Mouse (Mus musculus): ENCODE measurements around the gene Gm10961. TPM values are rescaled to one million over a fixed set of nuclear protein-coding genes. Genes with fewer than 3 reads are reported as not detected.

Gene Gm10961
- polyA plus RNA-seq, 1 experiment: not detected

DNA sequence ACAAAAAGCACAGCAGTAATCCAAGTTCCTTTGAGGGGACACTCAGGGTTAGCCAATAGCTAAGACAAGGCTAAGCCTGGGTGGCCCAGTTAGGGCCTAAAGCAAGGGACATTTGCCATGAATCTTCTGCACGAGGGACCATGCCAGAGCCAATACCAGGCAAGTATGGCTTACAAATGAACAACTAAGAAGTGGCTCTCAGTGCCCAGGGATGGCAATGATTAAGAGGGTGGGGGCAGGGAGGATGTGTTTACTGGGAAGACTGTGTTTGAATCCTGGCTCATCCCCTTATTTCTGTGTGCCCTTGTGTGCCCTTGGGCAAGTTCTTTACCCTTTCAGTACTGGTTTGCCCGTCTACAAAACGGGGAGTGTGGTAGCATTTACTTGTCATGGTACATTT lies 21.7 kb upstream of the Gm10961 start:
- H3K4me3 ChIP-seq (ENCODE audit: insufficient read depth, low read depth, low read length): no peak overlapping the region
- no peak for TF ChIP-seq CTCF (IDR thresholded peaks at IDR 0.05; ENCODE audit: insufficient read depth, low read depth, low read length)
- TF ChIP-seq POLR2A (IDR thresholded peaks at IDR 0.05; ENCODE audit: insufficient read depth, low read depth, low read length): no peak
- H3K27ac ChIP-seq (ENCODE audit: insufficient read depth, low read depth, low read length): no peak overlapping the region
- WGBS: 57% methylated on average over 3 of the region's 3 CpGs
- no peaks in the 10 kb centered on the region for H3K4me1 ChIP-seq (ENCODE audit: control insufficient read depth, insufficient read depth, low read length)

DNA sequence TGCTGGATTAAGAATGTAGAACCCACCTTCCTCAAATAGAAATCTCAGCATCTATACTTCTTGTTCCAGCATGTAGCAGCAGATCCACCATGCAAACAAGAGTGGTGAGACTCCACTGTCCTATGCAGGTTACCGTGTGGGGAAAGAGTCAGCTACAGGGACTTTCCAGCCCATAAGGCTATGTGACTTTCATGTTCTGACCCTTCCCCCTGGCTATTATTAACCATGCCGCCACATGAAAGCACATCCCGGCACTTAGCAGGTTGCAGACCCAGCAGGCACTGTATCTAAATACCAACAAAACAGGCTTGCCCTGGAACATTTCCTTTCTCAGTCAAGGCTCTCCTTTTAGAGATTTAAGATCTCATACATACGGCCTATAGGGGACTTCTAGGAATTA lies 19.7 kb upstream of the Gm10961 start:
- Histone ChIP-seq H3K4me3 (ENCODE audit: insufficient read depth, low read depth, low read length) (no peak overlapping the region), H3K4me1 (ENCODE audit: control insufficient read depth, insufficient read depth, low read length) (no peaks in the 10 kb centered on the region), H3K27ac (ENCODE audit: insufficient read depth, low read depth, low read length) (no peak overlapping the region)
- 72% methylated on average over 4 of the region's 4 CpGs for WGBS
- TF ChIP-seq POLR2A (IDR thresholded peaks at IDR 0.05; ENCODE audit: insufficient read depth, low read depth, low read length) (no peak), CTCF (IDR thresholded peaks at IDR 0.05; ENCODE audit: insufficient read depth, low read depth, low read length) (no peak)

DNA sequence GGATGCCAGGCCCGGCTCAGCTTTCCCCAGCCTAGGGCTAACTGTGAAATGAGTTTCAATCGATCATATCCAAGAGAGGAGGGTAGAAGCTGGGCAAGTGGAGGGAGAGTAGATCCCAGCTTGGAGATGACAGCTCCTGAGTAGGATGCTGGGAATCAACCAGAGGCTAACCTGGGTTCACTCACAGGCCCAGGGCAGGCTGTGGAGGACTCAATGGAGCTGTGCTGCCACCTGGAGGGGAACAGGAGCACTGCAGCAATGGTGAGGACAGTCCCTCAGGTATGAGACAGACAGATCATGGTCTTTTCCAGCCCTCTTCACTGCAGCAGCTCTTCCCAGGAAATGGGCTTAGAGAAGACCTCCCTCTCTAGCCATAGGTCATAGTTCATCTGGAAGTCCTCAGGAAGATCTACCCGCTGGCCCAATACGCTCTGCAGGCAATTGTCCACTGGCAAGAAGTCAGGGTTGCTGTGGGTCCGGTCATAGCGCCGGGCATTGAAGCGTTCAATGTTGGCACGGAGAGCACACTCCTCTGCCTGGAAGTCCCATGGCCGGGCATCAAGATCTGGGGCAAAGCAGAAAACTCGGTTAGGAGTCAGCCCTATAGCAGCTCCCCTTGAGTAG lies 18.1 kb upstream of the Gm10961 start:
- WGBS: 71% methylated on average over 11 of the region's 11 CpGs
- Histone ChIP-seq H3K27ac (ENCODE audit: insufficient read depth, low read depth, low read length) (no peak overlapping the region), H3K4me1 (ENCODE audit: control insufficient read depth, insufficient read depth, low read length) (no peaks in the 10 kb centered on the region), H3K4me3 (ENCODE audit: insufficient read depth, low read depth, low read length) (no peak overlapping the region)
- TF ChIP-seq POLR2A (IDR thresholded peaks at IDR 0.05; ENCODE audit: insufficient read depth, low read depth, low read length) (no peak), CTCF (IDR thresholded peaks at IDR 0.05; ENCODE audit: insufficient read depth, low read depth, low read length) (no peak)

DNA sequence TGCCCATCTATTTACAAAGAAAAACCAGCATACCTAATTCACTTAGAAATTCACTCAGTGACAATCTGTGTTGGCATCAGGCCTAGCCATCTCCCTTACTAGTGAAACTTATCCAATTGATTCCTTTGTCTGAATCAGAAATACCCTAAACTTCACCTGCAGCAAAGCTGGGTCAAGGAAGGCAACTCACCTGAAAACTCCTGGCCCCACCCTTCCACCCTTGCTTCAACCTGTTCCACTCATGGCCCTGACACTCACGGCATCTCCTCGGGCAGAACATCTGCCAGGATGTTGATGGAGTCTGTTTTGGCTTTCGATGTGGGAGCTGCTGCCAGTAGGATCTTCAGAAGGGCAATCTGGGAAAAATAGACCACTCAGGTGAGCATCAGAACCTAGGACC lies 13.3 kb upstream of the Gm10961 start:
- WGBS: 97% methylated on average over 3 of the region's 3 CpGs
- Histone ChIP-seq H3K27ac (ENCODE audit: insufficient read depth, low read depth, low read length) (no peak overlapping the region), H3K4me1 (ENCODE audit: control insufficient read depth, insufficient read depth, low read length) (no peaks in the 10 kb centered on the region), H3K4me3 (ENCODE audit: insufficient read depth, low read depth, low read length) (no peak overlapping the region)
- TF ChIP-seq CTCF (IDR thresholded peaks at IDR 0.05; ENCODE audit: insufficient read depth, low read depth, low read length) (no peak), POLR2A (IDR thresholded peaks at IDR 0.05; ENCODE audit: insufficient read depth, low read depth, low read length) (no peak)

DNA sequence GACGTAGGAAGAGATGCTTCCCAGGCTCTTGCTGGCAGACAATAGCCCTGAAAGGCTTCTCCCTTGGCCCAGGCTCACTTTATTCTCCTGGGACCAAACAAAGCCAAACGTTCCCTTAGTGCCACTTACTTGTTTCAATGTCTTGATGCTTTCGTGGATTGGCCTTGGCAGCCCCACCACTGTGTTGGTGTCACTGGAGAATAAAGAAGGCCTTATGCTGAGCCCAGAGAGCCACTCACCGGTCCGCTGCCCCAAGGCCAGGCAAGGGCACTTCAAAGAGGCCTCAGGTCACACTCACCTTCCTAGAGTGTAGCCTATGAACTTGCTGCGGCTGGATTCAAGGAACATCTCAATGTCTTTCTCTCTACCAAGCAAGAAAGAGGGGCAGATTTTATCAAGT lies 11.2 kb upstream of the Gm10961 start:
- no peak overlapping the region for H3K27ac ChIP-seq (ENCODE audit: insufficient read depth, low read depth, low read length)
- H3K4me3 ChIP-seq (ENCODE audit: insufficient read depth, low read depth, low read length): no peak overlapping the region
- H3K4me1 ChIP-seq (ENCODE audit: control insufficient read depth, insufficient read depth, low read length): no peaks in the 10 kb centered on the region
- 83% methylated on average over 6 of the region's 6 CpGs for whole genome bisulfite sequencing
- TF ChIP-seq POLR2A (IDR thresholded peaks at IDR 0.05; ENCODE audit: insufficient read depth, low read depth, low read length) (no peak), CTCF (IDR thresholded peaks at IDR 0.05; ENCODE audit: insufficient read depth, low read depth, low read length) (no peak)

DNA sequence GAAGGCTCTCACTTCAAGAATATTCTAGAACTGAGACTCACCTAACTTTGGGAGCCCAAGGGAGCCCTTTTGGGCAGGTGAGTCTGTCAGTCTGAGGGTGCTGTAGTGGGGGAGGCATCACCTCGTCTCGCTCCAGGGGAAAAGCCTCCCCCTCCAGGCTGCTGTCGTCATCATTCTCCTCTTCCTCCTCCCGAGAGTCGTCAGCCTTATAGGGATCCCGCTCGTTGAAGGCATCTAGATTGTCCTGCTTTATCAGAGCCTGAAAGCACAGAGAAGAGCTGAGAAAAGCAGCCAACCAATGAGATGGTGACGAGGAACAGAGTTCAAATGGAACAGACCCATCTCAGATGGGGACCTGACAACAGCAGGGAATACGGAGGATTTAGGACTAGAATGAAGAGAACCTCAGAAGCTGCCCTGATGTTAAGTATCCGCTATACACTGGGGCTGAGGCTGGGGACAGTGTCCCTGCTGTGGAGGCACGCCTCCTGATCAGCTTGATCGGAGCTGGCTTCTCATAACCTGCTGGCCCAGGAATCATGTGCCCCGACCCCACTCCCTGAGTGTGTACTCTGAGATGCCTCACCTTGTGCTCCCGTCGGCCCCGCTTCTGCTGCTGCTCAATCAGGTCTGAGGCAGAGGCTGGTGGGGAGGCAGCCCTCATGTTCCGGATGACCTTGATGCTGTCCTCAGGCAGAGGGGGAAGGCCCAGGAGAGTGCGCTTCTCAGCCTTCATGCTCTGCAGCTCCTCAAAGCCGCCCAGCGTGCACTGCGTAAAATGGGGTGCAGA lies 9.6 kb upstream of the Gm10961 start:
- 93% methylated on average over 21 of the region's 21 CpGs for WGBS
- Histone ChIP-seq H3K27ac (ENCODE audit: insufficient read depth, low read depth, low read length) (no peak overlapping the region), H3K4me1 (ENCODE audit: control insufficient read depth, insufficient read depth, low read length) (no peaks in the 10 kb centered on the region), H3K4me3 (ENCODE audit: insufficient read depth, low read depth, low read length) (no peak overlapping the region)
- no peak for TF ChIP-seq POLR2A (IDR thresholded peaks at IDR 0.05; ENCODE audit: insufficient read depth, low read depth, low read length)
- no peak for TF ChIP-seq CTCF (IDR thresholded peaks at IDR 0.05; ENCODE audit: insufficient read depth, low read depth, low read length)

DNA sequence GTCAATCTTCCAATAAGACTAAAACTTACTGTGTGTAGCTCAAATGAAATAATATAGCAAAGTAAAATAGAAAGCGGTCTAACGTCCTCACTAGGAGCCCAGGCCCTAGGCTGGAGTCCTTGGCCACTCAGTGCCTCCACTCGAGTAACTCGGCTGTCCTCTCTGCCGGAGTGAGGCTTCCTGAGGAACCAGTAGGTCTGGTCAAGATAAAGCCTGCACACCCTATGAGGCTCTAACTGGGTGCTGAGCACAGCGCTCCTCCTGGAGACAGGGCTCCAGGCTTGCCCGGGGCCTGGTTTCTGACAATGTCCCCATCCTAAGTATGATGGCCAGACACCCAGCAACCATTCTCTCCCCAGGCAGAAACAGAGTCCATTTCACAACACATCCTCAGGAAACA lies 8.6 kb upstream of the Gm10961 start:
- 97% methylated on average over 7 of the region's 7 CpGs for WGBS
- TF ChIP-seq CTCF (IDR thresholded peaks at IDR 0.05; ENCODE audit: insufficient read depth, low read depth, low read length) (no peak), POLR2A (IDR thresholded peaks at IDR 0.05; ENCODE audit: insufficient read depth, low read depth, low read length) (no peak)
- Histone ChIP-seq H3K27ac (ENCODE audit: insufficient read depth, low read depth, low read length) (no peak overlapping the region), H3K4me3 (ENCODE audit: insufficient read depth, low read depth, low read length) (no peak overlapping the region), H3K4me1 (ENCODE audit: control insufficient read depth, insufficient read depth, low read length) (no peaks in the 10 kb centered on the region)

DNA sequence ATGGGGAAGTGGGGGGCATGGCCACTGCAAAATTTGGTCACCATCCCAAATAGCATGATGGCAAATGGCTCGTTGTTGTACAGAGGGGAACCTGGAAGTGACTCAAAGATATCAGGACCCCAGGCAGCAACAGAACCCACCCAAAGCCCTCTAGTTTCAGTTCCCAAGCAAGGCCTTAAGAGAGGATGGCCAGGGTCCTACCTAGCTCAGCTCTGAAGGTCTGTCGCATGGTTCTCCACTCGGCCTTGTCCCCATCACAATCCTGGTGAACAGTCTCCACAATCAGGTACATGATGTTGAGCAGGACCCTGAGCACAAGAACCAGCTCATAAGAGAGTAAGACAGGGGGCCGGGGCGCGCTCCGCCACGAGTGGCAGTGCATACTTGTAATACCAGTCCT lies 6.7 kb upstream of the Gm10961 start:
- WGBS: 97% methylated on average over 8 of the region's 8 CpGs
- TF ChIP-seq CTCF (IDR thresholded peaks at IDR 0.05; ENCODE audit: insufficient read depth, low read depth, low read length) (no peak), POLR2A (IDR thresholded peaks at IDR 0.05; ENCODE audit: insufficient read depth, low read depth, low read length) (no peak)
- Histone ChIP-seq H3K27ac (ENCODE audit: insufficient read depth, low read depth, low read length) (no peak overlapping the region), H3K4me3 (ENCODE audit: insufficient read depth, low read depth, low read length) (no peak overlapping the region), H3K4me1 (ENCODE audit: control insufficient read depth, insufficient read depth, low read length) (no peaks in the 10 kb centered on the region)

DNA sequence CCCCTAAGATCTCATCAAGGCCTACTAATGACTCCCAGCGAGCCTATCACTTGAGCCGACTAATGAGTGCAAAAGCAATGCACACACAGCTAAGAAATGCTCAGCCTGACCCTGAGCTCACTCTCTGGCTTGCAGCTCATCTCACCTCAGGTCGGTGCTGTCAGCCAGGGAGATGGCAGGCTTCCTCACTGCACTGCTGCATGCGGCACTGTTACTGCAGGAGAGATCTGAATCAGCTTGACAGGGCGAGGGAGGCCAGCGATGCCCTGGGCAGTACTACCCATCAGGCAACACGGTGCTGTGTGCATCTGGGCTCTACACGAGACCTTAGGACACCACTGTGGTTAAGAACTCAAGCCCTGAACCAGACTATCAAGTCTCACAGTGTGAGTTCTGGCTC lies 5.6 kb upstream of the Gm10961 start:
- no peak for TF ChIP-seq POLR2A (IDR thresholded peaks at IDR 0.05; ENCODE audit: insufficient read depth, low read depth, low read length)
- TF ChIP-seq CTCF (IDR thresholded peaks at IDR 0.05; ENCODE audit: insufficient read depth, low read depth, low read length): no peak
- Histone ChIP-seq H3K4me3 (ENCODE audit: insufficient read depth, low read depth, low read length) (no peak overlapping the region), H3K4me1 (ENCODE audit: control insufficient read depth, insufficient read depth, low read length) (no peaks in the 10 kb centered on the region), H3K27ac (ENCODE audit: insufficient read depth, low read depth, low read length) (no peak overlapping the region)
- 94% methylated on average over 8 of the region's 8 CpGs for WGBS

All from olfactory bulb, adult 2 months (tissue).